Mouse (Mus musculus): ENCODE data around the gene Guca1b.

Guca1b gene

GRCm38 (mm10) chr17:47385145-47385544 is at the start of gene Guca1b:
Gene Guca1b, plus strand, starts transcription at chr17:47385393.
- in situ Hi-C loops (cut with MboI, MseI) = no loop called here

GRCm38 (mm10) chr17:47343121-47343520 is 42.1 kb upstream of the Guca1b start:
- in situ Hi-C loops (cut with MboI, MseI) = no loop called here

- in situ Hi-C loops (cut with MboI, MseI) = no loop called here
Measured at GRCm38 (mm10) chr17:47349721-47350319, 35.4 kb upstream of the Guca1b start.

GRCm38 (mm10) chr17:47359964-47360363 is 25.2 kb upstream of the Guca1b start:
- in situ Hi-C loops (cut with MboI, MseI) = no loop called here

- in situ Hi-C loops (cut with MboI, MseI) = no loop called here
Measured at GRCm38 (mm10) chr17:47361343-47361742, 23.9 kb upstream of the Guca1b start.

- in situ Hi-C loops (cut with MboI, MseI) = no loop called here
Measured at GRCm38 (mm10) chr17:47368401-47369086, 16.6 kb upstream of the Guca1b start, which contains the start of gene Mrps10. Gene Mrps10, plus strand, starts transcription at chr17:47368887.

- in situ Hi-C loops (cut with MboI, MseI) = no loop called here
Measured at GRCm38 (mm10) chr17:47369087-47369443, 16.1 kb upstream of the Guca1b start.

- in situ Hi-C loops (cut with MboI, MseI) = no loop called here
Measured at GRCm38 (mm10) chr17:47371451-47371850, 13.7 kb upstream of the Guca1b start.

GRCm38 (mm10) chr17:47373991-47374390 is 11.2 kb upstream of the Guca1b start:
- in situ Hi-C loops (cut with MboI, MseI) = no loop called here

GRCm38 (mm10) chr17:47376779-47377280 is 8.4 kb upstream of the Guca1b start:
- in situ Hi-C loops (cut with MboI, MseI) = no loop called here

GRCm38 (mm10) chr17:47378133-47378532 is 7.1 kb upstream of the Guca1b start:
- in situ Hi-C loops (cut with MboI, MseI) = no loop called here

- in situ Hi-C loops (cut with MboI, MseI) = no loop called here
Measured at GRCm38 (mm10) chr17:47381917-47382316, 3.3 kb upstream of the Guca1b start.

- in situ Hi-C loops (cut with MboI, MseI) = no loop called here
Measured at GRCm38 (mm10) chr17:47383266-47383665, 1.9 kb upstream of the Guca1b start.

GRCm38 (mm10) chr17:47384064-47384463 is 1.1 kb upstream of the Guca1b start:
- in situ Hi-C loops (cut with MboI, MseI) = no loop called here

- in situ Hi-C loops (cut with MboI, MseI) = no loop called here
Measured at GRCm38 (mm10) chr17:47386649-47387048, 1.5 kb downstream of the Guca1b start.

- in situ Hi-C loops (cut with MboI, MseI) = no loop called here
Measured at GRCm38 (mm10) chr17:47394223-47394869, 9.2 kb downstream of the Guca1b start.

- in situ Hi-C loops (cut with MboI, MseI) = no loop called here
Measured at GRCm38 (mm10) chr17:47395376-47395913, 10.3 kb downstream of the Guca1b start.

- in situ Hi-C loops (cut with MboI, MseI) = no loop called here
Measured at GRCm38 (mm10) chr17:47399091-47399490, 13.9 kb downstream of the Guca1b start.

GRCm38 (mm10) chr17:47400451-47400850 is 15.3 kb downstream of the Guca1b start, which contains the start of gene Guca1a:
Gene Guca1a, minus strand, starts transcription at chr17:47400584.
- in situ Hi-C loops (cut with MboI, MseI) = no loop called here

- in situ Hi-C loops (cut with MboI, MseI) = no loop called here
Measured at GRCm38 (mm10) chr17:47407717-47408557, 22.7 kb downstream of the Guca1b start.

- in situ Hi-C loops (cut with MboI, MseI) = no loop called here
Measured at GRCm38 (mm10) chr17:47408558-47408898, 23.3 kb downstream of the Guca1b start.

Measured in T-helper 1 cell (primary cell).